Mouse (Mus musculus) layer of hippocampus, postnatal 25 days (tissue): Measurements from ENCODE around the gene Tldc1. TPM values are rescaled to one million over a fixed set of nuclear protein-coding genes. Genes with fewer than 3 reads are reported as not detected.

Experiments
- DNase-seq, 2 experiments: peaks; one replicate each; pipeline ENCODE4 v3.0.0; 2022; ENCODE audit warnings: mixed read lengths in 2 of 2, low spot score in 1 of 2; ENCODE audit errors: extremely low spot score in 1 of 2
- total RNA-seq, 2 experiments: library from RNA; stranded (reverse); gene quantifications; 2 replicates each; pipeline ENCODE4 v1.2.3; 2021

Tldc1 gene
- total RNA-seq, 2 experiments from 2014 or later: 14.1 to 17.0 TPM

DNA sequence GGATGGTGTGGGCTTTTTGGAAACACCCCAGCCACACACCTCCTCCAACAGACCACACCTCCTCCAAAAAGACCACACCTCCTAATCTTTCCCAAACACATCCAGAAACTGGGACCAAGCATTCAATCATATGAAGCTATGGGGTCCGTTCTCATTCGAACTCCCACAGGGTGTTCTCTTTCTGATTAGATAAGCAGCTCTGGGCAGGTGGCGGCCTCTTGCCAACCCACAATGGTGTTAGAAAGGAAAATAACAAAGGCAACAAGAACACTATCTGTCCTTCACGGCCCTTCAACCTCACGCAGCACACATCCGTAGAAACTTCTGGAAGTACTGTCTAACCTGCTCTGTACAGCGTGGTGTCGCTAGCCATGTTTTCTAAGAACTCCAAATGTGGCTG is 51.1 kb downstream of the Tldc1 start:
- DNase-seq: no peak

GRCm38 (mm10) chr8:119724596-119724995 is 53.6 kb downstream of the Tldc1 start:
- no peak for DNase-seq

- DNase-seq: no peak
These were observed 54.5 kb downstream of the Tldc1 start for GRCm38 (mm10) chr8:119723676-119724075.

- DNase-seq: no peak
These were observed 55.9 kb downstream of the Tldc1 start for GRCm38 (mm10) chr8:119722348-119722747.

DNA sequence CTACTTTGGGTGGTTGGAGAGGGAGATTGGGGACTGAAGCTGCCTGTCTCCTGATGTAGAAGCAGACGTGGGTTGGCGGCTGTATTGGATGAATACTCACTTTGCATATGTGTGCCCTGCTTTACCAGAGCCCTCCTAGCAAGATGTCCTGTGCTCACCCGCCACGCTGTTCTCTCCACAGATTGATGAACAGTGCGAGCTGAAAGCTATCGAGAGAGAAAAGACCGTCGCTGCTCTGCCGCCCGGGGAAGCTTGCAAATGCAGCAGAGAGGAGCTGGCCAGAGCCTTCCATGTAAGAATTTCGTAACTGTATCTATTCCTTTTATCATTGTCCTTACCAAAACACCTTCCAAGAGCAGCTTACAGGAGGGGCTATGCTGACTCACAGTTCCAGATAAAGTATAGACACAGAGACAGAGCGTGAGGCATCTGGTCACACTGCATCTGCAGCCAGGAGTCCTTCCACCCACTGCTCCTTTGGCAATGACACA is 59.2 kb downstream of the Tldc1 start:
- peak in 1 of 2 experiments; percentile 23 for DNase-seq

DNA sequence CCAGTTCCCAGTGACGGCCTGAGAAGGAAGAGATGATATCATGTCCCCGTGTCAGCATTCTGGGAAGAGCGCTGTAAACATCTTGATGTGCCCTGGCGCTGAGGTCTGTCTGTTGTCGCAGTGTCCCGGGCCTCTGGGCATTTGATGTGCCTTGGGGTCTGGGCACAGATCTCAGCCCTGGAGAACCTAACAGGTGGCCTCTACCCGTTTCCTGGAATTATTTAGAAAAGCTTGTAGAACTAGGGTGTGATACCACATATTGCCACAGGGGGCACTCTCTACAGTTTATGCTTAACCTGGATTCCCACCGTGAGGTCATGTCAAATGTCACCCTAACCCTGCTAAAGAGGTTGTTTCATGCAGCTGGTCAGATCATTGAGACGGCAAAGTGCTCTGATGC is 60.5 kb downstream of the Tldc1 start:
- peak in 1 of 2 experiments; percentile 37 for DNase-seq

DNA sequence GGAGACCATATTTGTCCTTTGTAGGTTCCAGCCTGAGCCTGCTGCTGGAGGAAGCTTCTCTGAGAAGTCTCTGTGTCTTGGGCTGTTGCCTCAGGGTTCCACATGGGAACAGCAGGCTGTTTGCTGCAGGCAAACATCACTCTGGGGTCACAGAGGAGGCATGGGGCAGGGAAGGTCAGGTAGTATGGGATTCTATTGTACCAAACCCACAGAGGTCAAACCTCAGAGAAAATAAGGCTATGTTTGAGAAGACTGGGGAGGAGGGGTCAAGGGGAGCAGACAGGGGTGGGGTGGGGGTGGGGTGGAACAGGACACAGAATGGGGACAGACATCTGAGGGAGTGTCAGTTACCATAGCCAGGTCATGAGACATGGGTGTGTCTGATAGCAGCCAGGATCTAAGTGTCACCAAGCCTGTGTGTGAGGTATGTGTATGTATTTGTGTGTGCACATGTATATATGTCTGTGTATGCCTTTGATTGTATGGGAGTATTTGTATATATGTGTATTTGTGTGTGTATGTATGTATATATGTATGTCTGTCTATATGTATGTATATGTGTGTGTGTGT is 61.4 kb downstream of the Tldc1 start:
- no peak for DNase-seq

DNA sequence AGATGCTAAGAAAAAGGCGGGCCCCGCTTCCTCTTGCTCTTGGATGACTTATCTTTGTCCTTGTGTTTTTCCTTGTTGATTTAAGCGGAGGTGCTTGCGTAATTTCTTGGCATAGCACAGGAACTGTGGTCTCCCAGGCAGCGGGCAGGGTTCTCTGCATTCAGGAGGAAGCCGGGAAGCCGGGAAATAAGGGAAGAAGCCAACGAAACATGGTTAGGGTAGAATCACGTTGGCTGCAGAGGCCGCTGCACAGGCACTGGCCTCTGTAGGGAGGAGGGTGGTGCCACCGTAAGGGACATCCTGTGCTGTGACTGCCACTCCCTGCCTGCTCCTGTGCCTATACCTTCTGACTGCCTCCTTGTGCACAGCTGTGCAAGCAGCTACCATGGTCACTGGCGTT is 63.0 kb downstream of the Tldc1 start:
- no peak for DNase-seq

- no peak for DNase-seq
These were observed 64.8 kb downstream of the Tldc1 start for GRCm38 (mm10) chr8:119713421-119713820.

- no peak for DNase-seq
These were observed 66.0 kb downstream of the Tldc1 start for GRCm38 (mm10) chr8:119712226-119712625.

Other genes starting within 250 kb of the Tldc1 start
- gene Mbtps1, start 219.7 kb downstream of the Tldc1 start, total RNA-seq: 10 to 100 TPM; 69.2 to 78.8 TPM
- gene Hsdl1, start 203.2 kb downstream of the Tldc1 start, total RNA-seq: 10 to 100 TPM; 42.8 to 46.7 TPM
- gene Dnaaf1, start 203.2 kb downstream of the Tldc1 start, total RNA-seq: under 1 TPM; 0.12 to 0.22 TPM
- 10 to 100 TPM; 10.5 to 11.1 TPM for gene Taf1c, start 173.2 kb downstream of the Tldc1 start, total RNA-seq
- gene Adad2, start 165.7 kb downstream of the Tldc1 start, total RNA-seq: under 1 TPM in 1 of 2 experiments, not detected in 1; 0.39 TPM
- 1 to 10 TPM; 3.4 to 4.6 TPM for gene Kcng4, start 142.7 kb downstream of the Tldc1 start, total RNA-seq
- 1 to 10 TPM; 6.6 to 8.4 TPM for gene Wfdc1, start 112.1 kb downstream of the Tldc1 start, total RNA-seq
- 1 to 10 TPM; 1.8 to 1.9 TPM for gene Atp2c2, start 78.4 kb downstream of the Tldc1 start, total RNA-seq
- gene Cotl1, start 62.1 kb upstream of the Tldc1 start, total RNA-seq: 100 to 1,000 TPM; 121 to 140 TPM
- 1 to 10 TPM; 8.0 to 8.5 TPM for gene Klhl36, start 83.8 kb upstream of the Tldc1 start, total RNA-seq
- gene Usp10, start 131.9 kb upstream of the Tldc1 start, total RNA-seq: 10 to 100 TPM; 84.3 to 99.0 TPM
- 1 to 10 TPM; 8.8 TPM for gene Gm20388, start 132.4 kb upstream of the Tldc1 start, total RNA-seq
- 1 to 10 TPM; 1.4 to 2.1 TPM for gene Crispld2, start 214.0 kb upstream of the Tldc1 start, total RNA-seq